Mouse (Mus musculus) CD4-positive helper T cell, adult 2 months (primary cell): ENCODE data around the gene Pnldc1.
"Not testable (repeated sequence)": the region's sequence is repeated elsewhere in the genome, so short reads cannot be mapped to it uniquely, and the experiment has no call there.

Experiments
- DNase-seq: peaks from one replicate; pipeline ENCODE4 v3.0.0-alpha.2; 2012; ENCODE audit warnings: low read depth, missing footprints, low spot score

The Pnldc1 gene

GRCm38 (mm10) chr17:12910391-12910790 lies 361 bp upstream of the Pnldc1 start:
- DNase-seq = no peak

GRCm38 (mm10) chr17:12906436-12906835 lies 3.6 kb downstream of the Pnldc1 start:
- no peak for DNase-seq

GRCm38 (mm10) chr17:12905810-12906209 lies 4.2 kb downstream of the Pnldc1 start:
- no peak for DNase-seq

GRCm38 (mm10) chr17:12904349-12904748 lies 5.7 kb downstream of the Pnldc1 start:
- no peak for DNase-seq

- no peak for DNase-seq
These were observed 6.4 kb downstream of the Pnldc1 start for GRCm38 (mm10) chr17:12903372-12904333.

- DNase-seq = no peak
These were observed 7.7 kb downstream of the Pnldc1 start for GRCm38 (mm10) chr17:12902291-12902690.

- not testable (repeated sequence) for DNase-seq
These were observed 11.4 kb downstream of the Pnldc1 start for GRCm38 (mm10) chr17:12898607-12899006.

- no peak for DNase-seq
These were observed 12.4 kb downstream of the Pnldc1 start for GRCm38 (mm10) chr17:12897674-12898073.

GRCm38 (mm10) chr17:12892033-12892432 lies 18.0 kb downstream of the Pnldc1 start:
- no peak for DNase-seq

- no peak for DNase-seq
These were observed 19.0 kb downstream of the Pnldc1 start for GRCm38 (mm10) chr17:12891054-12891453.

- no peak for DNase-seq
These were observed 22.8 kb downstream of the Pnldc1 start for GRCm38 (mm10) chr17:12887021-12887775.

GRCm38 (mm10) chr17:12886620-12887019 lies 23.4 kb downstream of the Pnldc1 start:
- DNase-seq = peak; percentile 71

- DNase-seq = no peak
These were observed 28.8 kb downstream of the Pnldc1 start for GRCm38 (mm10) chr17:12881216-12881615.

GRCm38 (mm10) chr17:12880178-12880577 lies 29.9 kb downstream of the Pnldc1 start:
- peak; percentile 82 for DNase-seq

GRCm38 (mm10) chr17:12875734-12876133 lies 34.3 kb downstream of the Pnldc1 start, which contains the start of gene Mrgprh:
Gene Mrgprh (plus strand): TSS chr17:12876034.
- DNase-seq = no peak

GRCm38 (mm10) chr17:12872275-12873028 lies 37.6 kb downstream of the Pnldc1 start:
- no peak for DNase-seq

- DNase-seq = no peak
These were observed 41.4 kb downstream of the Pnldc1 start for GRCm38 (mm10) chr17:12868640-12869039.

- DNase-seq = no peak
These were observed 42.0 kb downstream of the Pnldc1 start, which contains the start of gene Mas1 for GRCm38 (mm10) chr17:12868043-12868442. Gene Mas1 (minus strand): TSS chr17:12868143.

GRCm38 (mm10) chr17:12866853-12867252 lies 43.2 kb downstream of the Pnldc1 start:
- DNase-seq = no peak

- DNase-seq = no peak
These were observed 44.6 kb downstream of the Pnldc1 start for GRCm38 (mm10) chr17:12865407-12865806.

GRCm38 (mm10) chr17:12864111-12864510 lies 45.9 kb downstream of the Pnldc1 start:
- no peak for DNase-seq
